Mouse (Mus musculus): ENCODE data around the gene Lrrc41. TPM values are rescaled to one million over a fixed set of nuclear protein-coding genes. Genes with fewer than 3 reads are reported as not detected.

Lrrc41 gene
- total RNA-seq (2023): 26.9 to 36.4 TPM (median 28.2 TPM) in 4 replicates

GRCm38 (mm10) chr4:116074861-116075620 lies at the start of gene Lrrc41, which contains the start of gene Uqcrh:
Gene Lrrc41 (plus strand): TSS chr4:116075269.
Gene Uqcrh (minus strand): TSS chr4:116075071.

GRCm38 (mm10) chr4:116053399-116053961 lies 21.6 kb upstream of the Lrrc41 start, which contains the start of gene Nsun4:
Gene Nsun4 (minus strand): TSS chr4:116053876.

GRCm38 (mm10) chr4:116123602-116124519 lies 48.8 kb downstream of the Lrrc41 start, which contains the start of the genes Rad54l and Pomgnt1:
Gene Rad54l (minus strand): TSS chr4:116123690.
Gene Pomgnt1 (plus strand): TSS chr4:116123840.

Other genes with a start within 250 kb of the Lrrc41 start
- gene Mob3c, start 247.2 kb upstream of the Lrrc41 start, total RNA-seq (2023): 13.3 to 22.7 TPM (median 15.3 TPM) in 4 replicates
- gene Mknk1, start 236.1 kb upstream of the Lrrc41 start, total RNA-seq (2023): 57.5 to 69.7 TPM (median 64.2 TPM) in 4 replicates
- gene Kncn, start 190.9 kb upstream of the Lrrc41 start, total RNA-seq (2023): 0.45 TPM in 1 of 4 replicates, not detected in the others
- gene 6430628N08Rik, start 184.6 kb upstream of the Lrrc41 start, total RNA-seq (2023): not detected in 4 replicates
- not detected in 4 replicates for gene Dmbx1, start 135.3 kb upstream of the Lrrc41 start, total RNA-seq (2023)
- gene Faah, start 57.3 kb upstream of the Lrrc41 start, total RNA-seq (2023): 43.7 to 46.5 TPM (median 45.4 TPM) in 4 replicates
- 37.6 to 47.7 TPM (median 40.7 TPM) in 4 replicates for gene Nsun4, start 21.4 kb upstream of the Lrrc41 start, total RNA-seq (2023)
- gene Uqcrh, start 198 bp upstream of the Lrrc41 start, total RNA-seq (2023): 276 to 285 TPM (median 277 TPM) in 4 replicates
- 1.3 to 2.1 TPM (median 1.4 TPM) in 4 replicates for gene Rad54l, start 48.4 kb downstream of the Lrrc41 start, total RNA-seq (2023)
- 37.1 to 52.2 TPM (median 44.0 TPM) in 4 replicates for gene Pomgnt1, start 48.6 kb downstream of the Lrrc41 start, total RNA-seq (2023)
- gene Lurap1, start 76.1 kb downstream of the Lrrc41 start, total RNA-seq (2023): 3.7 to 4.9 TPM (median 4.2 TPM) in 4 replicates
- gene Tspan1, start 92.3 kb downstream of the Lrrc41 start, total RNA-seq (2023): not detected in 4 replicates
- gene 1700042G07Rik, start 98.1 kb downstream of the Lrrc41 start, total RNA-seq (2023): not detected in 4 replicates
- gene Gm49337, start 98.1 kb downstream of the Lrrc41 start, total RNA-seq (2023): 0.37 to 0.98 TPM in 2 of 4 replicates, not detected in the others
- 0.69 to 3.1 TPM (median 1.8 TPM) in 4 replicates for gene Pik3r3, start 146.3 kb downstream of the Lrrc41 start, total RNA-seq (2023)